31 mouse cellular contexts compared by ENCODE assay signal in genomic region chr11:105902956-105903355, GRCm38 (mm10). TPM values are rescaled to one million over a fixed set of nuclear protein-coding genes. Genes with fewer than 3 reads are reported as not detected.
DNase-seq lines count a peak whose midpoint lies in the region; ATAC-seq lines count a peak whose summit lies in the region.
"Had no signal": no experiment of that assay in that cellular context is flagged by ENCODE, and none has a peak within 500 bp of the region (broad histone marks: within the 10 kb centered on the region; RNA-seq: fewer than 3 reads in every experiment).

No protein-coding gene starts in this region.

- no peak overlapping the region for H3K4me3 ChIP-seq in lung, embryonic 16.5 days (ENCODE audit: low read length)
- H3K4me3 ChIP-seq: embryonic facial prominence, embryonic 15.5 days; forebrain, embryonic 13.5 days; heart, adult 2 months; hindbrain, embryonic 13.5 days; liver, embryonic 12.5 days had no signal

- H3K9ac ChIP-seq in lung, embryonic 16.5 days (ENCODE audit: low read length): no peak overlapping the region
- H3K9ac ChIP-seq: embryonic facial prominence, embryonic 15.5 days; forebrain, embryonic 13.5 days; hindbrain, embryonic 13.5 days; liver, embryonic 12.5 days had no signal

- WGBS in lung, embryonic 16.5 days: 52% methylated on average over 1 of the region's 1 CpGs

- no peaks in the 10 kb centered on the region for H3K9me3 ChIP-seq in lung, embryonic 16.5 days (ENCODE audit: control insufficient read depth, low read length)
- H3K9me3 ChIP-seq: embryonic facial prominence, embryonic 15.5 days; forebrain, embryonic 13.5 days; hindbrain, embryonic 13.5 days; liver, embryonic 12.5 days had no signal

- intact Hi-C loops in heart, postnatal 25 days (cut with DNase I): no loop called here
- intact Hi-C loops in heart, postnatal 10 days (cut with DNase I): no loop called here
- intact Hi-C loops in left cerebral cortex, postnatal 25 days (cut with DNase I): no loop called here

- no peak for ATAC-seq in lung, embryonic 16.5 days (ENCODE audit: low read depth)
- ATAC-seq: forebrain, embryonic 13.5 days; intestine, embryonic 16.5 days; liver, embryonic 12.5 days; midbrain, embryonic 16.5 days; Patski had no signal

- 0 out of 2 replicates have a peak overlapping the region, but pooled peaks have one; percentile 12 for H3K27ac ChIP-seq in lung, embryonic 16.5 days (ENCODE audit: low read length)
- H3K27ac ChIP-seq: embryonic facial prominence, embryonic 15.5 days; forebrain, embryonic 13.5 days; heart, adult 2 months; hindbrain, embryonic 13.5 days; kidney, postnatal 0 days; liver, embryonic 12.5 days; stomach, postnatal 0 days had no signal

- H3K27me3 ChIP-seq in lung, embryonic 16.5 days (ENCODE audit: control insufficient read depth, insufficient read depth, low read depth, low read length): no peaks in the 10 kb centered on the region
- H3K27me3 ChIP-seq: embryonic facial prominence, embryonic 15.5 days; forebrain, embryonic 13.5 days; hindbrain, embryonic 13.5 days; liver, embryonic 12.5 days; Patski had no signal

- H3K36me3 ChIP-seq in lung, embryonic 16.5 days (ENCODE audit: control insufficient read depth, insufficient read depth, low read length): peaks cover 6% of the 10 kb centered on the region; the same call in 1 of the 2 replicates
- H3K36me3 ChIP-seq: embryonic facial prominence, embryonic 15.5 days had no signal

- DNase-seq in heart, adult 18-20 months: peak; percentile 45 to 47
- no peak for DNase-seq in heart, postnatal 25 days (ENCODE audit: low spot score)
- peak; percentile 53 to 60 for DNase-seq in heart, postnatal 10 days
- peak; percentile 67 for DNase-seq in lung, postnatal 36 days
- no peak for DNase-seq in left cerebral cortex, postnatal 25 days (ENCODE audit: low spot score in 2 of 2)
- no peak for DNase-seq in cerebellum, adult 11-12 months
- DNase-seq: adrenal gland, postnatal 10 days; cerebellum, adult 11 months; cerebellum, postnatal 10 days; gastrocnemius, postnatal 14 days; kidney, adult 8-10 months; kidney, postnatal 4 days; left cerebral cortex, postnatal 4 days; right cerebral cortex, adult 18-20 months; spleen, adult 18-20 months; thymus, adult 18-20 months; thymus, postnatal 25 days had no signal

- H3K4me1 ChIP-seq in lung, embryonic 16.5 days (replicated peaks; ENCODE audit: control insufficient read depth, insufficient read depth, low read length): peaks cover 17% of the 10 kb centered on the region
- H3K4me1 ChIP-seq: embryonic facial prominence, embryonic 15.5 days; forebrain, embryonic 13.5 days; hindbrain, embryonic 13.5 days; liver, embryonic 12.5 days had no signal

- no peak overlapping the region for H3K4me2 ChIP-seq in lung, embryonic 16.5 days (ENCODE audit: low read depth, low read length)
- H3K4me2 ChIP-seq: embryonic facial prominence, embryonic 15.5 days; forebrain, embryonic 13.5 days; hindbrain, embryonic 13.5 days; liver, embryonic 12.5 days; midbrain, embryonic 11.5 days had no signal

RNA-seq across cellular contexts. Expression of gene Cyb561, which starts 50.2 kb away (rescaled TPM):
- total RNA-seq in heart, adult 18-20 months (2021): 1 to 10 TPM; 6.9 to 9.0 TPM
- 10 to 100 TPM in 1 of 2 experiments, 1 to 10 TPM in 1; 7.9 to 11.9 TPM for total RNA-seq in heart, postnatal 25 days (2021)
- 10 to 100 TPM in 1 of 2 experiments, 1 to 10 TPM in 1; 8.0 to 15.4 TPM for total RNA-seq in heart, postnatal 10 days (2021)
- polyA plus RNA-seq in lung, embryonic 16.5 days (2015; fragmentation: Nextera tagmentation; extraction: Ambion mirVana): 41.9 and 44.6 TPM in 2 replicates
- total RNA-seq in left cerebral cortex, postnatal 25 days (2021): 10 to 100 TPM; 85.8 to 88.9 TPM
- total RNA-seq: megakaryocyte, adult 5-6 weeks; neutrophil, adult 5-6 weeks had no signal

Comparison
In these comparisons a context has a peak if more than half of its experiments do, and no peak if none do; other contexts are left out.
1. DNase-seq: peak in heart, adult 18-20 months (2 of 2), heart, postnatal 10 days (2 of 2) and lung, postnatal 36 days (single experiment); none in heart, postnatal 25 days (single experiment), left cerebral cortex, postnatal 25 days (0 of 2) and cerebellum, adult 11-12 months (single experiment).
2. RNA of gene Cyb561, which starts 50.2 kb away (total RNA-seq): 85.8 to 88.9 TPM in left cerebral cortex, postnatal 25 days; 8.0 to 15.4 TPM in heart, postnatal 10 days, 7.9 to 11.9 TPM in heart, postnatal 25 days and 6.9 to 9.0 TPM in heart, adult 18-20 months; every median in the first group is over 4 times any median in the second.